8 mouse cellular contexts compared by ENCODE assay signal in the genomic region with DNA sequence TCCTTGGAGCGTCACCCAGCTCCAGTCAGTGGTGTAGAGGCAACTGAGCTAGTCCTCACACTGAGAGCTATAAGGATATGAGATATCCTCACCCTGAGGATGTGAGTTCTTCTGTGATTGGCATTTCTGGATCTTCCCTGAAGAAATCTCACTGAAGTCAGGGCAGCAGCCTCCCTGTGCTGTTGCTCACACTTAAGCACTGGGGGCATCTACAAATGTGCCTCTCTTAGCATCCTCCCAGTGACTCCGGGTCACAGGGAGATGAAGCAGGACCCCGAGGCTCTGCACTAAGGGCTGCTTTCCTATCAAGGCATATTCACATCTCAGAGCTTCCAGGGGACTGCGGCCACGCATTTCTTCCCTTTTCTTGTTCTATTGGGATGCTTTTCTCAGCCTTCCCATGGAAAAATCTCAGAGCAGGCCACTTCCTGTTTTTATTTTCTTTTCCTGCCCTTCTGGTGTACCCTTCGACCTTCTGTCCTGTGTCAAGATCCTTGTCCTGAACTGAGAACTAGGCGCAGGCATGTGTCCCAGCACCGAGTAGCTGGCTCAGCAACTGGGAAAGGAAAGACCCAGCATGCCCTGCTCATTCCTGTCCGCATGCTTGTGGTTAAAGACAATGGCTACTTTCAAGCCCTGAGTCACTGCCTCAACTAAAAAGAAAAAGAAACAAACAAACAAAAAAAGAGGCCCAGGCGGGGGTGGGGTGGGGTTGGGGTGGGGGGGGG.
DNase-seq lines count a peak whose midpoint lies in the region; ATAC-seq and TF ChIP-seq lines count a peak whose summit lies in the region.

No protein-coding gene starts in this region.

- H3K27ac ChIP-seq in gastrocnemius, adult 2 months, result peak overlapping the region; percentile 89
- peak overlapping the region; percentile 35; the same call in 1 of the 2 replicates for H3K27ac ChIP-seq in hindbrain, embryonic 12.5 days

- peaks cover 11% of the 10 kb centered on the region for H3K4me1 ChIP-seq in hindbrain, embryonic 12.5 days

- H3K27me3 ChIP-seq in hindbrain, embryonic 12.5 days, result no peaks in the 10 kb centered on the region

- H3K4me3 ChIP-seq in gastrocnemius, adult 2 months, result no peak overlapping the region
- no peak overlapping the region for H3K4me3 ChIP-seq in hindbrain, embryonic 12.5 days

- no peak for ATAC-seq in hindbrain, embryonic 12.5 days (ENCODE audit: low FRiP score)

- intact Hi-C loops in gastrocnemius, adult 2 months (cut with DNase I), result no loop called here
- intact Hi-C loops in gastrocnemius, postnatal 14 days (cut with DNase I; ENCODE audit: low total_unique reads), result no loop called here

- no peaks in the 10 kb centered on the region for H3K9me3 ChIP-seq in hindbrain, embryonic 12.5 days (replicated peaks)

- TF ChIP-seq CTCF in gastrocnemius, adult 2 months (IDR thresholded peaks at IDR 0.05), result no peak

- H3K4me2 ChIP-seq in hindbrain, embryonic 12.5 days (replicated peaks), result no peak overlapping the region

- H3K36me3 ChIP-seq in hindbrain, embryonic 12.5 days, result no peaks in the 10 kb centered on the region

- DNase-seq in gastrocnemius, adult 2 months, result peak; percentile 55
- no peak for DNase-seq in gastrocnemius, postnatal 14 days
- peak; percentile 41 for DNase-seq in embryo, embryonic 10.5 days (ENCODE audit: low spot score)
- DNase-seq in liver, result peak; percentile 23
- no peak for DNase-seq in thymus, postnatal 0 days (ENCODE audit: low spot score)
- no peak for DNase-seq in cerebellum, postnatal 36 days
- DNase-seq in layer of hippocampus, adult 8-10 months (ENCODE audit: low spot score in 2 of 2), result no peak

- WGBS in hindbrain, embryonic 12.5 days, result 44% methylated on average over 10 of the region's 10 CpGs

- H3K9ac ChIP-seq in hindbrain, embryonic 12.5 days, result no peak overlapping the region

Comparison
In these comparisons a context has a peak if more than half of its experiments do, and no peak if none do; other contexts are left out.
1. DNase-seq: peak in gastrocnemius, adult 2 months (single experiment), embryo, embryonic 10.5 days (single experiment) and liver (single experiment); none in gastrocnemius, postnatal 14 days (single experiment), thymus, postnatal 0 days (single experiment), cerebellum, postnatal 36 days (0 of 2) and layer of hippocampus, adult 8-10 months (0 of 2).